Mouse (Mus musculus): Measurements from ENCODE around the gene Sppl2c. TPM values are rescaled to one million over a fixed set of nuclear protein-coding genes. Genes with fewer than 3 reads are reported as not detected.
A peak's percentile ranks its signal among the peaks of the same experiment; 100 is the strongest.
"Not testable (repeated sequence)": the region's sequence is repeated elsewhere in the genome, so short reads cannot be mapped to it uniquely, and the experiment has no call there.

Gene Sppl2c
- polyA plus RNA-seq, 1 experiment from 2014 or later, result not detected

- no peak for DNase-seq (ENCODE audit: low spot score)
These were observed 9.3 kb downstream of the Sppl2c start for GRCm38 (mm10) chr11:104195382-104195781.

- peak; percentile 56 for DNase-seq (ENCODE audit: low spot score)
These were observed 9.7 kb downstream of the Sppl2c start for GRCm38 (mm10) chr11:104195791-104196190.

- DNase-seq (ENCODE audit: low spot score), result peak; percentile 7
These were observed 11.7 kb downstream of the Sppl2c start for GRCm38 (mm10) chr11:104197861-104198260.

GRCm38 (mm10) chr11:104203271-104203670, 17.1 kb downstream of the Sppl2c start:
- DNase-seq (ENCODE audit: low spot score), result no peak

GRCm38 (mm10) chr11:104206573-104206972, 20.4 kb downstream of the Sppl2c start:
- DNase-seq (ENCODE audit: low spot score), result no peak

- DNase-seq (ENCODE audit: low spot score), result no peak
These were observed 22.9 kb downstream of the Sppl2c start for GRCm38 (mm10) chr11:104209041-104209440.

GRCm38 (mm10) chr11:104211251-104211650, 25.1 kb downstream of the Sppl2c start:
- DNase-seq (ENCODE audit: low spot score), result no peak

GRCm38 (mm10) chr11:104214128-104214527, 28.0 kb downstream of the Sppl2c start:
- DNase-seq (ENCODE audit: low spot score), result not testable (repeated sequence)

- no peak for DNase-seq (ENCODE audit: low spot score)
These were observed 31.9 kb downstream of the Sppl2c start for GRCm38 (mm10) chr11:104218075-104218474.

GRCm38 (mm10) chr11:104220291-104220690, 34.2 kb downstream of the Sppl2c start:
- DNase-seq (ENCODE audit: low spot score), result no peak

- DNase-seq (ENCODE audit: low spot score), result no peak
These were observed 35.6 kb downstream of the Sppl2c start for GRCm38 (mm10) chr11:104221751-104222150.

- no peak for DNase-seq (ENCODE audit: low spot score)
These were observed 37.2 kb downstream of the Sppl2c start for GRCm38 (mm10) chr11:104223301-104223700.

- no peak for DNase-seq (ENCODE audit: low spot score)
These were observed 43.3 kb downstream of the Sppl2c start for GRCm38 (mm10) chr11:104229391-104229790.

- DNase-seq (ENCODE audit: low spot score), result no peak
These were observed 44.1 kb downstream of the Sppl2c start for GRCm38 (mm10) chr11:104230066-104230778.

- peak; percentile 80 for DNase-seq (ENCODE audit: low spot score)
These were observed 45.1 kb downstream of the Sppl2c start, which contains the start of gene Mapt for GRCm38 (mm10) chr11:104231041-104231911. Gene Mapt, plus strand, starts transcription at chr11:104231390.

- DNase-seq (ENCODE audit: low spot score), result peak; percentile 3
These were observed 46.3 kb downstream of the Sppl2c start for GRCm38 (mm10) chr11:104232141-104233061.

- DNase-seq (ENCODE audit: low spot score), result no peak
These were observed 47.0 kb downstream of the Sppl2c start for GRCm38 (mm10) chr11:104233101-104233500.

- DNase-seq (ENCODE audit: low spot score), result no peak
These were observed 47.6 kb downstream of the Sppl2c start for GRCm38 (mm10) chr11:104233574-104234206.

GRCm38 (mm10) chr11:104234680-104235079, 48.6 kb downstream of the Sppl2c start:
- no peak for DNase-seq (ENCODE audit: low spot score)

- DNase-seq (ENCODE audit: low spot score), result no peak
These were observed 49.8 kb downstream of the Sppl2c start for GRCm38 (mm10) chr11:104235881-104236280.

- DNase-seq (ENCODE audit: low spot score), result no peak
These were observed 51.1 kb downstream of the Sppl2c start for GRCm38 (mm10) chr11:104237226-104237625.
